Mouse (Mus musculus): Measurements from ENCODE around the gene Itpk1.
A peak's percentile ranks its signal among the peaks of the same experiment; 100 is the strongest.

Gene Itpk1

DNA sequence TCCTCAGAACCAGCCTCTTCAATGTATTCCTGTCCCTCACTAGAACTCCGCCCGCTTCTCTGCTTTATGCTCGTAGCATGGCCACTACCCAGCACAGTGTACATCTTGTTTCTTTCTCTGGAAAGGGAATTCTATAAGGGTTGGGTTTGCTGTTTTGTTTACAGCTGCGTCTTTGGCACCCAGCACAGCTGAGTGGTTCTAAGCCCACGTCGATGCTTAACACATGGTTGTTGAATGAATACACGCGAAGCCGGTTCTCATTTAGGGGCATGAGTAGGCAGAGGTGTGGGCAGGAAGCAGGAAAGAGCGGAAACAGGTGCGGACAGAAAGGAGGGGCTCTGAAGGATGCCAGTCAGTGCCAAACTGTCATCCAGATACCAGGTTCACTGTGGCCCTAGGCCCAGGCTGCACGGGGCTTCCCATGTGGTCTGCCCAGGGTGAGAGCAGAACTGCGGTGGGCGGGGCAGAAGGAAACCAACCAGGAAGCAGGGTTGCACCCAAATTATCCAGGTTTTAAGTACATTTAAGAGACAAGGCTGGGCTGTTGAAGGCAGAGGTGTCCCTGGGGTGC is 150.9 kb downstream of the Itpk1 start:
- no peak for DNase-seq (ENCODE audit: low read depth, low spot score)

DNA sequence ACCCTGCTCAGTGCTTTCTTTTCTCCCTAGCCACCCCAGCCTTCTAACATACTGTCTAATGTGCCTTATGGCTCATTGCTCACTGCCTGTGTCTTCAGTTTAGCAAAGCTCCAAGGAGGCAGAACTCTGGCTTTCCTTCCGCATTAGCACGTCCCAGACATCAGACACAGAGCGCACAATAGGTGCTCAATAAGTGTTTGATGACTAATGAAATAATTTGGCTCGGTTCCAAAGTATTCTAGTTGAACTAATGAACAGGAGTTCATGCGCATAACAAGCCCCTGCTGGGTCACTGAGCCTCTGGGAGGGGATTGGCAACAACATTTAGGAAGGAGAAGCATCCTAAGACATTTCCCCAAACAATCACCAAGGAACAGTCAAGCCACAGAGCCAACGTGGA is 152.7 kb downstream of the Itpk1 start:
- DNase-seq (ENCODE audit: low read depth, low spot score), result no peak

DNA sequence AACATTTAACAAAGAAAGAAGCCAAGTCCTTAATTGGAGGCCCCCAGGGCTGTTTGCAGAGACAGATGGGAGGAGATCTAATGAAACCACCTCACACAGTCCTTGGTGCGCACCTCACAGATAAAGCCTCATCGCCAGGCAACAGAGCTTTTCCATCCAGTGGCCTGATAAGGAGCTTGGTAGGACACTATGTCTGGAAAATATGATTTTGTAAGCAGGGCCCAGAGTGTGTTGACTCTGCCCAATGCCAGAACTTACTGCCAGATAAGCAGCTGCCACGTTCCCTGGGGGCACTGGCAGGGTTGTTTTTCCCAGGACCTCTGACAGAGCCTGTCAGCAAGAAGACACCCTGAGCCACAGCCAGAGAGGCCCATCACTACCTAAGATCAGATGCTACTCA is 153.5 kb downstream of the Itpk1 start:
- no peak for DNase-seq (ENCODE audit: low read depth, low spot score)

DNA sequence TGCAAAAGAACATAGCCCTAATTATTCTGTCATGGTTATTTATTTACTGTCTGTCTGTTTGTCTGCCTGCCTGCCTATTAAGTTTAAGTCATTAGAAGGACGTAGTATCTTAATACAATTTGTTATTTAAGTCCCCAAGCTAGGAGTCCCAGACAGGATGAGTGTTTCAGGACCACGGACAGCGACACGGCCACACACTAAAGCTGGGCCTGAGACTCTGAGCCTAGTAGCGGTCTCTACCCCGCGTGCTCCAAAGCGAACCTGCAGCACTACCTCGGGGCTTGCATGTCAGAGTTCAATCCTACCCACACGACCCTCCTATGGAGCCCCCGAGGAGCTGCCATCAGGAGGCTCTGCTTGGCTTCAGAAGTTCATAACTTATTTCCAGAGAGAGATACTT is 154.2 kb downstream of the Itpk1 start:
- peak; percentile 85 for DNase-seq (ENCODE audit: low read depth, low spot score)

DNA sequence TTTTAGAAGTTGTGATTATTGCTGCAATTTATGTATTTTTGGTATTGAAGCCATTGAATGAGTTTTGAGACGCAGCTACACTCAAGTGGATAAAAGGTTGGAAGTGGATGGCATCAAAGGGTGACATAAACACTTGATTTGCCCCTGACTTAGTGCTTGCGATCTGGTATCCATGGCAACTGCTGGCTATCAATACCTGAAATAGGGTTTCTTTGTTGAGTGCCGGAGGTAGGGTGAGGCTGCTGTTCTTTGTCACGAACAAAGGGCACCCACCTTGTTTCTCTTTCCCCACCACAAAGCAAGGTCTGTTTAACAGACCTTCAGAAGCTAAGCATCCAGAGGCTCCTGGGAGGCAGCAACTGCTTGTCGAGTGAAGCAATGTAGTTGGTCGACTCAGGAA is 159.6 kb downstream of the Itpk1 start:
- DNase-seq (ENCODE audit: low read depth, low spot score), result peak; percentile 88

DNA sequence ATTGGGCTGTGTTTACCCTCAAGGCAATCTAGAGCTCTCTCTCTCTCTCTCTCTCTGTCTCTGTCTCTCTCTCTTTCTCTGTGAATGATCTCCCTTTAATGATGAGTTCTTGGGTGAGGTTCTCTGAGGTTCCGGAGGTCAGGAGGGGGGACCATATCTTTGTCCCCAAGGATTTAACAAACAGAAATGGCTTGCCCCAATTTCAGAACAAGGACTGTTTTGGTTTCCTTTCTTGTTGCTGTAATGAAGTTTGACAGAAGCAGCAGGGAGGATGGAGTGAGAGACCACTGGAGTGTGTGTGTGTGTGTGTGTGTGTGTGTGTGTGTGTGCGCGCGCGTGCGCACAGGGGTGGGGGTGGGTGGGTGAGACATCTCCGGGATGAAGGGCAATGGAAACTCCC is 163.6 kb downstream of the Itpk1 start:
- no peak for DNase-seq (ENCODE audit: low read depth, low spot score)

DNA sequence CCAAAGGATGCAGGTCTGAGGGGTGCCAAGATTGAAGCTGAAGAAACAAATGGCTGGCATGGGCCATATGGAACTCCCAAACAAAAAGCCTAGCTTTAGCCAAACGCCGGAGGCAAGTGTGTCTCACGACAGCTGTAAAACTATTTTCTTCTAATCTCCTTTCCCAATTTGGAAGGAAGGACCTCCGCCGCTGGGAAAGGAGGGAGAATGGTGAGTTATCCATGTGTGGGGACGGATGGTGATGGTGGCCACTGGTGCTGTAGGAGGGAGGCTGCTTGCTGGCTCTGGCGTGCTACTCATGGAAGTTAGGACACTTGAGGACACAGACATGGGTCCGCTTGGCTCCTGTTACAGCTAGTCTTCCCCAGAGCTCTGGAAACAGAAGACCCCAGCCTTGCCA is 164.5 kb downstream of the Itpk1 start:
- DNase-seq (ENCODE audit: low read depth, low spot score), result no peak

DNA sequence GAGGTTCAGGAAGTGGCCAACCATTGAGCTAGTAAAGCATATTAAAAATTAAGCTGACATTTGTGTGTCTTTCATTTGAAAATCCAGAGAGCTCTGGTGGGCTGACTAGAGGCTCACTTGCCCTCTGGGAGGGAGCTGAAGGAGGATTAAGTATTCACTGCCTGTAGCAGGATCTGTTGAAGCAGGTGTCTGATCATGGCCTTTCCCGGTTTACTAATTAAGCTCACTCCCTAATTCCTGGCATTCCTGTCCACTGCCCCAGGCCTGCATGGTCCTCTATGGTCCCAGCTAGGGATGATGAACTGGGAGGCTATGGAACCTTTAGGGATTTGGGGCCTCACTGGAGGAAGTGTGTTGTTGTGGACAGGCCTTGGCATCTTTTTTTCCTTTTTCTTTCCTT is 168.9 kb downstream of the Itpk1 start:
- peak; percentile 50 for DNase-seq (ENCODE audit: low read depth, low spot score)

DNA sequence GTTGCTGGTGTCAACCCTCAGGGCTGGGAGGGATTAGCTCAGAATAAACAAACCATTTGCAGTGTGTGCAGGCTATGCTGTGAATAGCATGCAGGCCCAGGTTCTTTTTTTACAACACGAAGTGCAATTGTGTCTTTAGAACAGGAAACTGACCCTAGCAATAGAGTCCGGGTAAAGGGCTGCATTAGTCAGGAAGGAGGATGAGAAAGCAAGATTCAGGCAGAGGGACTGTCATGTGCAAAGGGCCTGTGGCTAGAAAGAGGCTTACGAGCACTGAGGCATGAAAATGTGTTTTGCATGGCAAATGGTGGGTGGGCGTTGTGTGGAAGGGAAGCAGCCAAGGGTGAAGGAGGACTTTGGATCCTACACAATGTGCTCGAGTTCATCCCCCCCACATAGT is 176.7 kb downstream of the Itpk1 start:
- no peak for DNase-seq (ENCODE audit: low read depth, low spot score)

DNA sequence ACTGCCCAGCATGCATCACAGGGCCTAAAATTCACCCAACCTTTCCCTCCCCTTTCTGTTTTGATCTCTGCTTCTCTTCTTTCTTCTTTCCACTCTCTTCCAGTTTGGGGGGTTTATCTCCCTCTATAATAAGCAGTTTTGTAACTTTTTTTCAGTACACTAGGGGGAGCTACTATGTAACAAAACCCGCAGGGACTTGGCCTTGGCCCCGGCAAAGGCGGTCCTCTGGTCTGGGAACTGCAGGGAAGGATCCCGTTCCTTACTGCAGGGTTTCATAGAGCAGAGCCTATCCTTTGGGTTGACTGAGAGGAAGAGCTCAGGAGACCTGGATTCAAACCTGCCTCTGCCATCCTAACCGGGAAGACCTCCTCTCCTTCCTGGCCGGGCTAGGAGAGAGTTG is 180.0 kb downstream of the Itpk1 start:
- peak; percentile 80 for DNase-seq (ENCODE audit: low read depth, low spot score)

DNA sequence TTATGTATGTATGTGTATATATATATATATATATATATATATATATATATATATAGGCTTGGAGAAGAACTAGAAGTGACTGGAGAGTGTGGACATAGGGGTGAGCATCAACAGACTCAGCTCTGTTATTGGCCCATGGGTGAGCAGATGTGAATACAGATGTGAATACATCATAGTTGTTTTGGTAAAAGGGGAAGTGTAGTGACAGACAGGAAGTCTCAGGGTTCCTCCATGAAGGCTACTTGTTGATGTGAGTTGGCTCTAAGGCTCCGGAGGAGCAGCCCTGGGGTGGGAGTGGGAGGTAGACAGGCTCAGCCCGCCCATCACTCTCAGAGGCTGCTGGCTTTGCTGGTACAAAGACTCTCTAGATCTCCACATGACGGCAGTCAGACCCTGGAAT is 180.5 kb downstream of the Itpk1 start:
- DNase-seq (ENCODE audit: low read depth, low spot score), result no peak

DNA sequence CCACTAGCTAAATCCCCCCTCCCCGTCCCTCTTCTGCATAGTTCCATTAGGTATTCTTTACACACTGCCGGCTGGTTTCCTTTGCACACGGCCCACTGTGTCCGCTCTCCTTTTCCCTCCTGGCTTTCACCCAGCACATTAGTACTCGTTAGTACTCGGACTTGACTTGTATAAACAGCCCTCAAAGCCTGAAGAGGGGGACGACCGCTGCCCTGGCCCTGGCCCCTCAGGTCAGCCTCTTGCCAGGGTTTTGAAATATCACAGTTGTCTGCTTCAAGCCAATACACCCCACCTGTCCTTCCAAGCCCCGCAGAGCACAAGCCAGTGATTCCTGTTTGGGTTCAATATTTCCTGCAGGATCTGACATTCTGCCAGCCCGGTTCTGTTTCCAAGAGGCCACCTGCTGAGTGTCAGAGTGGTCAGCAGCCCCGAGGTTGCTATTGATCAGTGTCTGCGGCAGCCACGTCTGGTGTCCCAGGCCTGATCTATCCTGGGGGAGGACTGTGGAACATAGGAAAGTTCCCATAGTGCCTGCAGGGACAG is 182.9 kb downstream of the Itpk1 start:
- DNase-seq (ENCODE audit: low read depth, low spot score), result no peak

DNA sequence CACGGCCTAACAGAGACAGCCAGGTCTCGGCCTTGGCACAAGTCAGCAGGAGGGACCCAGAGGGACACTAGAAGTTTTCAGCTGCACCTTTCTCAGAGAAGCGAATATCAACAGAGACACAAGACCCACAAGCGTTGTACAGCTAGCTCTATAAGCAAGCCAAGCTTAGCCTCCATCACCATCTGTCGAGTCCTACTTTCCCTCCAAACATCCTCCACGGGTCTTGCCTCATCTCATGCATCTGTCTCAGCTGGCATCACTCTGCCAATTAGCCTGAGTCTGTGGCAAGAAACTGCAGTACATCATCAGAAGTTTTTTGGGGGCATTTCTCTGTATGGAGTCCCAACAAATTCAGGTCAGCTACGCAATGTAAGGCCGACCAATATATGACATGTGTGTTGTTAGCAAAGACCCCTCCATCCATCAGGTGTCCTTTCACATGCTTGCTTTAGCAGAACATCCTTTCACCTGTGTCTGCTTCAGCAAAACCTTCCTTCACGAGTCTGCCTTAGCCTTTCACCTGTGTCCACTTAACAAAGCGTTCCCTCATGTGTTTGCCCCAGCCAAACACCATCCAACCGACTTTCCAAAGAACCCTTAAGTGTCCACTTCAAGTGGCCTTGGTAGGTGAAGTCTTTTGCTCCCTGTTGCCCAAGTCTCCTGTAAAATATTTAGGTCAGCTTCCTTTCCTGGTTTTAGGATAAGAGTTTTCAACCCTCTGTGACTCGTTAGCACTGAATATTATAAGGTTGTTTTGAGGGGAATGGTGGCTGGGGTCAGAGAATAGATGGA is 184.6 kb downstream of the Itpk1 start:
- DNase-seq (ENCODE audit: low read depth, low spot score), result no peak

Measured in R1 (cell line).